Mouse (Mus musculus) testis, adult 2 months (tissue): ENCODE results near the gene Bst2. TPM values are rescaled to one million over a fixed set of nuclear protein-coding genes. Genes with fewer than 3 reads are reported as not detected.
A peak's percentile ranks its signal among the peaks of the same experiment; 100 is the strongest.

Source experiments
- H3K27ac ChIP-seq: fragments of 200-500 bp; 2 replicates; pipeline ENCODE4 v1.5.1; 2012; ENCODE audit warnings: low read depth, low read length; ENCODE audit not compliant: control insufficient read depth, insufficient read depth
- H3K27me3 ChIP-seq: fragments of 200-500 bp; 2 replicates; pipeline ENCODE4 v1.6.1; 2012; ENCODE audit warnings: mild to moderate bottlenecking, low read length, moderate library complexity; ENCODE audit not compliant: control insufficient read depth, insufficient read depth
- H3K36me3 ChIP-seq: fragments of 200-500 bp; 2 replicates; pipeline ENCODE4 v1.6.1; 2012; ENCODE audit warnings: mild to moderate bottlenecking, low read length; ENCODE audit not compliant: control insufficient read depth, insufficient read depth
- H3K4me1 ChIP-seq: fragments of 200-500 bp; 2 replicates; pipeline ENCODE4 v1.6.1; 2012; ENCODE audit warnings: low read length; ENCODE audit not compliant: control insufficient read depth, insufficient read depth
- H3K4me3 ChIP-seq: fragments of 200-500 bp; 2 replicates; pipeline ENCODE4 v1.5.1; 2012; ENCODE audit warnings: low read depth, mild to moderate bottlenecking, low read length, moderate library complexity, mixed read lengths; ENCODE audit not compliant: control insufficient read depth
- CTCF ChIP-seq: fragments of 200-500 bp; IDR thresholded peaks from 2 replicates; pipeline ENCODE4 v1.5.1; 2012; ENCODE audit warnings: low read depth, mild to moderate bottlenecking, inconsistent platforms, low read length, moderate library complexity; ENCODE audit not compliant: control insufficient read depth, insufficient read depth, insufficient replicate concordance
- POLR2A ChIP-seq: fragments of 200-500 bp; IDR thresholded peaks from 2 replicates; pipeline ENCODE4 v1.6.1; 2012; ENCODE audit warnings: low read depth, mild to moderate bottlenecking, inconsistent platforms, low read length, moderate library complexity; ENCODE audit not compliant: control insufficient read depth
- polyA plus RNA-seq: library from polyadenylated mRNA; depleted of rRNA; stranded (reverse); fragments of >200 nt; gene quantifications from 2 replicates; pipeline ENCODE4 v1.2.3, GENCODE M21; 2012; rRNA removed

Bst2 gene
- polyA plus RNA-seq, 1 experiment = 19.8 TPM

- Histone ChIP-seq H3K36me3 (peaks cover 3% of the 10 kb centered on the region), H3K4me3 (no peak overlapping the region)
- peak; percentile 75; the same call in 1 of the 2 replicates for TF ChIP-seq CTCF
- no peak for TF ChIP-seq POLR2A
Observed at GRCm38 (mm10) chr8:71495039-71495438, 42.2 kb downstream of the Bst2 start.

GRCm38 (mm10) chr8:71488454-71488853 is 48.8 kb downstream of the Bst2 start:
- Histone ChIP-seq H3K27me3 (no peaks in the 10 kb centered on the region), H3K4me3 (peak overlapping the region; percentile 88), H3K27ac (no peak overlapping the region; the same call in 1 of the 2 replicates), H3K36me3 (peaks cover 3% of the 10 kb centered on the region), H3K4me1 (peaks cover 30% of the 10 kb centered on the region)
- 0 out of 2 replicates have a peak, but pooled peaks have one; percentile 11 for TF ChIP-seq CTCF
- TF ChIP-seq POLR2A = peak; percentile 64

More at GRCm38 (mm10) chr8:71495039-71495438, 42.2 kb downstream of the Bst2 start:
- Histone ChIP-seq H3K27me3 (no peaks in the 10 kb centered on the region), H3K4me1 (peaks cover 8% of the 10 kb centered on the region), H3K27ac (no peak overlapping the region)

- H3K27me3 ChIP-seq = no peaks in the 10 kb centered on the region
- H3K36me3 ChIP-seq = peaks cover 3% of the 10 kb centered on the region
- H3K4me1 ChIP-seq = peaks cover 30% of the 10 kb centered on the region
- peak within 1 kb of the TSS; percentile 88 for H3K4me3 ChIP-seq
- no peak for TF ChIP-seq CTCF
- no peak for TF ChIP-seq POLR2A
- H3K27ac ChIP-seq = peak within 1 kb of the TSS; percentile 77
Observed at GRCm38 (mm10) chr8:71487691-71488445, 49.4 kb downstream of the Bst2 start, which contains the start of gene Gtpbp3. Gene Gtpbp3 (plus strand): TSS chr8:71488103.

- Histone ChIP-seq H3K27me3 (no peaks in the 10 kb centered on the region), H3K4me3 (no peak overlapping the region), H3K4me1 (peaks cover 35% of the 10 kb centered on the region), H3K27ac (no peak overlapping the region), H3K36me3 (no peaks in the 10 kb centered on the region)
- TF ChIP-seq POLR2A (no peak), CTCF (no peak)
Observed at GRCm38 (mm10) chr8:71486136-71486529, 51.1 kb downstream of the Bst2 start.

- H3K4me1 ChIP-seq = peaks cover 39% of the 10 kb centered on the region
Observed at GRCm38 (mm10) chr8:71485142-71486135, 51.8 kb downstream of the Bst2 start, which contains the start of gene Ano8. Gene Ano8 (minus strand): TSS chr8:71485963.

GRCm38 (mm10) chr8:71484736-71485135 is 52.5 kb downstream of the Bst2 start:
- H3K4me1 ChIP-seq = peaks cover 39% of the 10 kb centered on the region
- H3K27ac ChIP-seq = no peak overlapping the region
- H3K27me3 ChIP-seq = no peaks in the 10 kb centered on the region
- no peak overlapping the region for H3K4me3 ChIP-seq
- no peak for TF ChIP-seq POLR2A
- no peak for TF ChIP-seq CTCF
- H3K36me3 ChIP-seq = no peaks in the 10 kb centered on the region

More at GRCm38 (mm10) chr8:71485142-71486135, 51.8 kb downstream of the Bst2 start, which contains the start of gene Ano8:
- H3K36me3 ChIP-seq = no peaks in the 10 kb centered on the region
- TF ChIP-seq CTCF = no peak
- TF ChIP-seq POLR2A = no peak
- H3K4me3 ChIP-seq = peak within 1 kb of the TSS; percentile 57
- no peak within 1 kb of the TSS for H3K27ac ChIP-seq
- H3K27me3 ChIP-seq = no peaks in the 10 kb centered on the region

Other genes starting within 250 kb of the Bst2 start
- gene Use1, start 170.6 kb downstream of the Bst2 start, polyA plus RNA-seq = 158 and 169 TPM in 2 replicates
- gene Ocel1, start 166.2 kb downstream of the Bst2 start, polyA plus RNA-seq = 36.5 and 45.0 TPM in 2 replicates
- 10.2 and 10.8 TPM in 2 replicates for gene Nr2f6, start 155.5 kb downstream of the Bst2 start, polyA plus RNA-seq
- gene Ushbp1, start 141.7 kb downstream of the Bst2 start, polyA plus RNA-seq = 1.3 and 1.8 TPM in 2 replicates
- 70.6 and 76.6 TPM in 2 replicates for gene Babam1, start 140.6 kb downstream of the Bst2 start, polyA plus RNA-seq
- 1.9 and 2.3 TPM in 2 replicates for gene Ankle1, start 131.4 kb downstream of the Bst2 start, polyA plus RNA-seq
- gene Abhd8, start 73.8 kb downstream of the Bst2 start, polyA plus RNA-seq = 231 and 283 TPM in 2 replicates
- 14.2 and 19.5 TPM in 2 replicates for gene Mrpl34, start 72.5 kb downstream of the Bst2 start, polyA plus RNA-seq
- gene Dda1, start 68.3 kb downstream of the Bst2 start, polyA plus RNA-seq = 136 and 152 TPM in 2 replicates
- gene Ano8, start 51.5 kb downstream of the Bst2 start, polyA plus RNA-seq = 0.99 and 1.2 TPM in 2 replicates
- gene Gtpbp3, start 49.4 kb downstream of the Bst2 start, polyA plus RNA-seq = 6.1 and 6.3 TPM in 2 replicates
- 0.95 and 2.4 TPM in 2 replicates for gene Plvap, start 25.7 kb downstream of the Bst2 start, polyA plus RNA-seq
- gene Ccdc194, start 11.7 kb downstream of the Bst2 start, polyA plus RNA-seq = 0.05 TPM in 1 of 2 replicates, not detected in the other
- gene Mvb12a, start 5.5 kb upstream of the Bst2 start, polyA plus RNA-seq = 55.1 and 61.7 TPM in 2 replicates
- gene Tmem221, start 21.4 kb upstream of the Bst2 start, polyA plus RNA-seq = 0.86 and 0.88 TPM in 2 replicates
- 0.29 and 0.47 TPM in 2 replicates for gene Nxnl1, start 29.1 kb upstream of the Bst2 start, polyA plus RNA-seq
- 72.5 and 82.1 TPM in 2 replicates for gene Slc27a1, start 31.4 kb upstream of the Bst2 start, polyA plus RNA-seq
- 88.4 and 93.6 TPM in 2 replicates for gene Pgls, start 54.7 kb upstream of the Bst2 start, polyA plus RNA-seq
- gene Fam129c, start 60.2 kb upstream of the Bst2 start, polyA plus RNA-seq = 2.2 and 3.9 TPM in 2 replicates
- 31.0 and 37.4 TPM in 2 replicates for gene Colgalt1, start 73.5 kb upstream of the Bst2 start, polyA plus RNA-seq
- gene Unc13a, start 134.3 kb upstream of the Bst2 start, polyA plus RNA-seq = 0.28 and 0.33 TPM in 2 replicates
- 6.6 and 8.4 TPM in 2 replicates for gene Jak3, start 138.8 kb upstream of the Bst2 start, polyA plus RNA-seq
- 4,712 and 6,097 TPM in 2 replicates for gene Insl3, start 151.8 kb upstream of the Bst2 start, polyA plus RNA-seq
- 0.17 and 0.23 TPM in 2 replicates for gene B3gnt3, start 164.3 kb upstream of the Bst2 start, polyA plus RNA-seq
- gene Fcho1, start 188.3 kb upstream of the Bst2 start, polyA plus RNA-seq = 2.2 and 2.9 TPM in 2 replicates